29 mouse cellular contexts compared by ENCODE assay signal in genomic region chr19:29116796-29117195, GRCm38 (mm10).
"Had no signal": no experiment of that assay in that cellular context is flagged by ENCODE, and none has a peak within 500 bp of the region (broad histone marks: within the 10 kb centered on the region; RNA-seq: fewer than 3 reads in every experiment).

No protein-coding gene starts in this region.

- DNase-seq: left cerebral cortex, postnatal 4 days; liver; liver, postnatal 0 days; lung, adult 18-20 months; lung, adult 2 months; lung, embryonic 14.5 days; lung, postnatal 10 days; lung, postnatal 14 days; lung, postnatal 36 days; lung, postnatal 4 days; midbrain, embryonic 14.5 days had no signal

- H3K27ac ChIP-seq: left cerebral cortex, adult 2 months; limb, embryonic 13.5 days; limb, embryonic 15.5 days; liver, embryonic 14.5 days; liver, embryonic 15.5 days; lung, embryonic 15.5 days; macrophage; midbrain, embryonic 10.5 days; midbrain, embryonic 12.5 days; midbrain, embryonic 13.5 days; midbrain, embryonic 15.5 days; neural tube, embryonic 12.5 days; neural tube, embryonic 13.5 days had no signal

- H3K9me3 ChIP-seq: limb, embryonic 13.5 days; limb, embryonic 15.5 days; liver, embryonic 15.5 days; lung, embryonic 15.5 days; midbrain, embryonic 10.5 days; midbrain, embryonic 12.5 days; midbrain, embryonic 13.5 days; midbrain, embryonic 15.5 days; neural tube, embryonic 12.5 days; neural tube, embryonic 13.5 days had no signal

- H3K4me3 ChIP-seq: left cerebral cortex, adult 2 months; limb, embryonic 13.5 days; limb, embryonic 15.5 days; liver, embryonic 15.5 days; lung, embryonic 15.5 days; megakaryocyte, embryonic 14.5 days; midbrain, embryonic 10.5 days; midbrain, embryonic 12.5 days; midbrain, embryonic 13.5 days; midbrain, embryonic 15.5 days; neural tube, embryonic 12.5 days; neural tube, embryonic 13.5 days had no signal

- ATAC-seq: liver, postnatal 0 days; lung, postnatal 0 days; midbrain, embryonic 13.5 days; midbrain, embryonic 15.5 days; midbrain, embryonic 16.5 days had no signal

- H3K9ac ChIP-seq: limb, embryonic 13.5 days; limb, embryonic 15.5 days; liver, embryonic 14.5 days; liver, embryonic 15.5 days; liver, postnatal 0 days; lung, embryonic 14.5 days; lung, embryonic 15.5 days; midbrain, embryonic 12.5 days; midbrain, embryonic 13.5 days; midbrain, embryonic 15.5 days; neural tube, embryonic 12.5 days; neural tube, embryonic 13.5 days had no signal

- H3K4me2 ChIP-seq: limb, embryonic 13.5 days; limb, embryonic 15.5 days; liver, embryonic 11.5 days; liver, embryonic 15.5 days; lung, embryonic 14.5 days; lung, embryonic 15.5 days; midbrain, embryonic 11.5 days; midbrain, embryonic 12.5 days; midbrain, embryonic 13.5 days; midbrain, embryonic 15.5 days; neural tube, embryonic 12.5 days; neural tube, embryonic 13.5 days had no signal

- H3K4me1 ChIP-seq: limb, embryonic 13.5 days; limb, embryonic 15.5 days; midbrain, embryonic 10.5 days; midbrain, embryonic 12.5 days; midbrain, embryonic 13.5 days; midbrain, embryonic 15.5 days; neural tube, embryonic 13.5 days had no signal

- H3K27me3 ChIP-seq: limb, embryonic 13.5 days; limb, embryonic 15.5 days; liver, embryonic 15.5 days; lung, embryonic 15.5 days; megakaryocyte, embryonic 14.5 days; midbrain, embryonic 12.5 days; midbrain, embryonic 13.5 days; midbrain, embryonic 15.5 days; neural tube, embryonic 12.5 days; neural tube, embryonic 13.5 days had no signal
